7 mouse cellular contexts compared by ENCODE assay signal in the genomic region with DNA sequence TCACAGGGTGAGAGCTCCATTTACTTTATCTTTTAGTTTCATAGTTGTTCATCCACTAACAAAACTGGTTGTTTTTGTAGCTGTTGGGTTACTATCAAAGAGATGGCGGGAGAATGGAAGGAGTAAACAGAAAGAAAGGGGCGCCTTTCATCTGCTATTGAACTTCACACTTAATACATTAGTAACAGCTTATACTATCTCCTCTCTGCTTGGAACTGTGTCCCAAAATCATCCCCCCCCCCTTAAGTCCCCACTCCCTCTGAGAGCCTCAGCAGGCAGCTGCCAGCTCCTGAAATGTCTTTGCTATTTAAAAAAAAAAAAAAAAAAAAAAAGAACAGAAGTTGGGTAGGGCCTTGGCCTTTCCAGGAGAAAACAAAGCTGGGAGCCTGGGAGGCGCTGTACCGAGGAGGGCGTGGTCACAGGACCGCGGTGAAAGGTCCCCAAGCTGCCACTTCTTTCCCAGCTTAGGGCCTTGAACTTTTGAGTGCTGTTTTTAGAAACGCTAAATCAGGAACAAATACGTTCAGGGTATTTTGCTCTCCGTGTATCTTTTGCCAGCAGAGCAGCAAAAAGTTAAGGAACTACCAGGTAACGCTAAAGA.
DNase-seq lines count a peak whose midpoint lies in the region; ATAC-seq lines count a peak whose summit lies in the region.

No protein-coding gene starts in this region.

- WGBS in heart, embryonic 15.5 days = 11% methylated on average over 11 of the region's 11 CpGs
- 9% methylated on average over 11 of the region's 11 CpGs for WGBS in limb, embryonic 11.5 days
- 9% methylated on average over 11 of the region's 11 CpGs for WGBS in midbrain, embryonic 14.5 days

- H3K4me2 ChIP-seq in heart, embryonic 15.5 days = peak overlapping the region; percentile 47
- H3K4me2 ChIP-seq in limb, embryonic 11.5 days (ENCODE audit: low read depth, severe bottlenecking) = peak overlapping the region; percentile 7; the same call in 1 of the 2 replicates
- no peak overlapping the region for H3K4me2 ChIP-seq in midbrain, embryonic 14.5 days (ENCODE audit: low read length)

- H3K27ac ChIP-seq in heart, embryonic 15.5 days = peak overlapping the region; percentile 37; the same call in 1 of the 2 replicates
- H3K27ac ChIP-seq in limb, embryonic 11.5 days (replicated peaks; ENCODE audit: low read depth, low read length) = no peak overlapping the region
- H3K27ac ChIP-seq in midbrain, embryonic 14.5 days (replicated peaks; ENCODE audit: low read depth, low read length) = no peak overlapping the region

- H3K4me1 ChIP-seq in heart, embryonic 15.5 days (replicated peaks) = peaks cover 11% of the 10 kb centered on the region
- H3K4me1 ChIP-seq in limb, embryonic 11.5 days (ENCODE audit: control insufficient read depth, insufficient read depth, low read length) = no peaks in the 10 kb centered on the region; the same call in 1 of the 2 replicates
- peaks cover 9% of the 10 kb centered on the region for H3K4me1 ChIP-seq in midbrain, embryonic 14.5 days (ENCODE audit: control insufficient read depth, insufficient read depth, low read length)

- no peak for ATAC-seq in heart, embryonic 15.5 days (replicated peaks; ENCODE audit: insufficient number of reproducible peaks, insufficient read depth, low FRiP score, low read depth)
- ATAC-seq in limb, embryonic 11.5 days (ENCODE audit: insufficient number of reproducible peaks, low FRiP score, low TSS enrichment, low read depth) = no peak
- ATAC-seq in midbrain, embryonic 14.5 days (ENCODE audit: low FRiP score, low TSS enrichment) = no peak
- no peak for ATAC-seq in activated CD4-positive, CD25-positive, alpha-beta regulatory T cell, adult 4 months

- no peaks in the 10 kb centered on the region for H3K27me3 ChIP-seq in heart, embryonic 15.5 days
- H3K27me3 ChIP-seq in limb, embryonic 11.5 days (ENCODE audit: control insufficient read depth, insufficient read depth, low read length) = no peaks in the 10 kb centered on the region
- no peaks in the 10 kb centered on the region for H3K27me3 ChIP-seq in midbrain, embryonic 14.5 days (ENCODE audit: control insufficient read depth, insufficient read depth, low read length)

- no peaks in the 10 kb centered on the region for H3K36me3 ChIP-seq in heart, embryonic 15.5 days
- no peaks in the 10 kb centered on the region for H3K36me3 ChIP-seq in limb, embryonic 11.5 days (ENCODE audit: control insufficient read depth, insufficient read depth, low read length)
- H3K36me3 ChIP-seq in midbrain, embryonic 14.5 days (ENCODE audit: control insufficient read depth, insufficient read depth, low read length) = no peaks in the 10 kb centered on the region

- H3K9me3 ChIP-seq in heart, embryonic 15.5 days (replicated peaks) = no peaks in the 10 kb centered on the region
- H3K9me3 ChIP-seq in limb, embryonic 11.5 days (ENCODE audit: control insufficient read depth, low read length) = no peaks in the 10 kb centered on the region
- H3K9me3 ChIP-seq in midbrain, embryonic 14.5 days (ENCODE audit: control insufficient read depth, low read length) = no peaks in the 10 kb centered on the region

- peak; percentile 3 for DNase-seq in adipocyte (ENCODE audit: low spot score)
- DNase-seq in adrenal gland, postnatal 25 days = peak; percentile 72
- DNase-seq in limb, embryonic 11.5 days (ENCODE audit: low spot score) = peak; percentile 62
- peak; percentile 34 for DNase-seq in midbrain, embryonic 14.5 days
- DNase-seq in cerebellum, postnatal 36 days = no peak

- no peak overlapping the region for H3K9ac ChIP-seq in heart, embryonic 15.5 days
- no peak overlapping the region for H3K9ac ChIP-seq in limb, embryonic 11.5 days (ENCODE audit: low read length)
- H3K9ac ChIP-seq in midbrain, embryonic 14.5 days (replicated peaks; ENCODE audit: low read length) = no peak overlapping the region

- H3K4me3 ChIP-seq in heart, embryonic 15.5 days = no peak overlapping the region
- H3K4me3 ChIP-seq in limb, embryonic 11.5 days (ENCODE audit: low read depth, low read length) = no peak overlapping the region
- no peak overlapping the region for H3K4me3 ChIP-seq in midbrain, embryonic 14.5 days (replicated peaks; ENCODE audit: low read depth, low read length)

Comparison
In these comparisons a context has a peak if more than half of its experiments do, and no peak if none do; other contexts are left out.
1. DNase-seq: peak in adipocyte (single experiment), adrenal gland, postnatal 25 days (single experiment), limb, embryonic 11.5 days (single experiment) and midbrain, embryonic 14.5 days (single experiment); none in cerebellum, postnatal 36 days (0 of 2).